Mouse (Mus musculus): ENCODE measurements at regions not wholly inside any gene's neighbourhood (a gene's known extent, or its start where the extent isn't known, plus 50 kb on each side); places are given as distances from the start of the nearest gene placed in this dataset.

- no peak overlapping the region for H3K27ac ChIP-seq
- no peak for ATAC-seq (replicated peaks; ENCODE audit: low FRiP score)
- peaks cover 4% of the 10 kb centered on the region; the same call in 1 of the 2 replicates for H3K4me1 ChIP-seq
- no peak overlapping the region for H3K4me2 ChIP-seq
- H3K9ac ChIP-seq: no peak overlapping the region
- H3K36me3 ChIP-seq: no peaks in the 10 kb centered on the region
- no peak overlapping the region for H3K4me3 ChIP-seq (replicated peaks)
- no peaks in the 10 kb centered on the region for H3K9me3 ChIP-seq (replicated peaks)
- H3K27me3 ChIP-seq: 0 out of 2 replicates have a peak, but pooled peaks cover 6% of the 10 kb centered on the region
- WGBS: 88% methylated on average over 5 of the region's 5 CpGs
Measured at GRCm38 (mm10) chr16:93431316-93431715, 172.5 kb downstream of the Setd4 start.

DNA sequence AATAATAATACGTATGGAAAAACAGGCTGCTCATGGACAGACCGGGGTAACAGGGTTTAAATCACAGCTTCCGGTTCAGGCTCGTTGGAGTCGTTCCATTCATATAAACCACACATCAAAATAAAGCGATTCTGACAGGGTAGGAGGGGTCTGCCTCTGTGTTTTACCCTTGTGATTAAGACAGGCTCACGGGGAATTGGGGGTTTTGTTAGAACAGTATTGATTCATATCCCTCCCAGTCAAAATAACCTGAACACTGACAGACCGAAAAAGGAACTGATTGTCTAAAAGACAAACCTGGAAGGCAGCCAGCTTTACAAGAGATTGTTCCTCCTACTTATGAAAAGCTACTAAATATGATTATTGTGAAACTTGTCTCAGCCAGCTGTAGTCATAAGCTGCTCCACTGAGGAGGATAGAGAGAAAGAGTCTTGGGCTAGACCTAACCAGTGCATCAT is 174.5 kb downstream of the Setd4 start:
- H3K36me3 ChIP-seq: no peaks in the 10 kb centered on the region
- ATAC-seq (replicated peaks; ENCODE audit: low FRiP score): no peak
- H3K27me3 ChIP-seq: 0 out of 2 replicates have a peak, but pooled peaks cover 3% of the 10 kb centered on the region
- H3K4me3 ChIP-seq (replicated peaks): no peak overlapping the region
- no peak overlapping the region for H3K27ac ChIP-seq
- H3K9me3 ChIP-seq (replicated peaks): no peaks in the 10 kb centered on the region
- H3K9ac ChIP-seq: no peak overlapping the region
- H3K4me1 ChIP-seq: peaks cover 4% of the 10 kb centered on the region; the same call in 1 of the 2 replicates
- H3K4me2 ChIP-seq: no peak overlapping the region
- WGBS: 64% methylated on average over 8 of the region's 8 CpGs

DNA sequence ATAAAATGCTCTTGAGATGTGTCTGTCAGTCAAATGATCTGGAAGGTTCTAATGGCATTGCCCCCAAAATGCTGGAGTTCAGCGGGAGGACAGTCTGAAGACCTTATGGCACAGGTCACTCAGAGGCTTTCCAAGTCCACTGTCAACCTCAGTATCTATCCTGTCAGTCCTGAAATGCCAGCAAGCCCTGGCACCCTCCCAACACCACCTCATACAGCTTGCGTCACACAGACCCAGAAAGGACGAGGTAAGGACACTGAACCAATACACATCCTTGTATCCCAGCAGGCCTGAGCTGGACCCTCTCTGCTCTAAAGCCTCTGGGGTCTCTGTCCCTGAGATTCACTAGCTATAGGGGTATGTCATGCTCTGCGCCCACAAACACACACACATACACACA is 176.6 kb downstream of the Setd4 start:
- 90% methylated on average over 4 of the region's 4 CpGs for WGBS
- Histone ChIP-seq H3K27ac (no peak overlapping the region), H3K9me3 (replicated peaks) (no peaks in the 10 kb centered on the region), H3K27me3 (peaks cover 19% of the 10 kb centered on the region; the same call in 1 of the 2 replicates), H3K4me2 (no peak overlapping the region), H3K4me1 (peaks cover 11% of the 10 kb centered on the region), H3K36me3 (no peaks in the 10 kb centered on the region), H3K4me3 (replicated peaks) (no peak overlapping the region), H3K9ac (no peak overlapping the region)
- no peak for ATAC-seq (replicated peaks; ENCODE audit: low FRiP score)

DNA sequence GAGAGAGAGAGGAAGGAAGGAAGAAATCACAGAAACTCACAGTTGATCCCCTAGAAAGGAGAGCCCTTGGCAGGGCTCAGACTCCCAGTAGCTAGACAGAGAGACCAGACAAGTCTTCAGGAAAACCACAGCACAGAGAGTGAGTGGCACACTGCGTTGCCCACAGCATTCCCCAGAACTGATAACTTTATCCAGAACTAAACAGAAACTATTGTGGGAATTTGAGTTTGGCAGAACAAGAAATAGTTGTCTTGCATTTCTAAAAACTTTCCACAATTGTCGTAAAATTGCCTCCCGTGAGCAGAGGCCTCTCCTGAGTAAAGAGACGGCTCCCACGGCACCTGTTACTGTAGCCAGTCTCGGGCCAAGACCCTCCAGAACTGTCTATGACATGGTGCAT is 178.1 kb downstream of the Setd4 start:
- Histone ChIP-seq H3K4me3 (replicated peaks) (no peak overlapping the region), H3K9me3 (replicated peaks) (no peaks in the 10 kb centered on the region), H3K9ac (no peak overlapping the region), H3K36me3 (no peaks in the 10 kb centered on the region), H3K4me1 (peaks cover 11% of the 10 kb centered on the region), H3K4me2 (no peak overlapping the region), H3K27me3 (peaks cover 25% of the 10 kb centered on the region; the same call in 1 of the 2 replicates), H3K27ac (no peak overlapping the region)
- no peak for ATAC-seq (replicated peaks; ENCODE audit: low FRiP score)
- 68% methylated on average over 6 of the region's 6 CpGs for WGBS

DNA sequence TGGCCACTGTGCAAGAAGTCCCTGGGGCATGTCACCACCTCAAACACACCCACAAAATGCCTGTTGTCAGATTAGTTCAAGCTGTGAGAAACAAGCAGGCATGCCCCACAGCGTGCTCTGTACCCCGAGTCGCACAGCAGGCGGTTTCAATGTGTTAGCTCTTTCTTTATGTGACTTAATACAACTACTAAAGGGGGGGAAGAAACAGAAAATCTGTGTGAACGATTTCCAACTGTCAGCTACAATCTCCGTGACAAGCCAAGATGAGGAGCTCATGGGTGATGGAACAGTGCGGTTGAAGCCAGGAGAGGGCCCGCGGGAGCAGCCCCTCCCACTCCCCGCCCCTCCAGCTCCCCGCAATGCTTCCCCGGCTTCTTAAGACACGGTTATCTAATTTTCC is 180.7 kb downstream of the Setd4 start:
- WGBS: 31% methylated on average over 13 of the region's 13 CpGs
- ATAC-seq (replicated peaks; ENCODE audit: low FRiP score): no peak
- H3K4me3 ChIP-seq (replicated peaks): no peak overlapping the region

DNA sequence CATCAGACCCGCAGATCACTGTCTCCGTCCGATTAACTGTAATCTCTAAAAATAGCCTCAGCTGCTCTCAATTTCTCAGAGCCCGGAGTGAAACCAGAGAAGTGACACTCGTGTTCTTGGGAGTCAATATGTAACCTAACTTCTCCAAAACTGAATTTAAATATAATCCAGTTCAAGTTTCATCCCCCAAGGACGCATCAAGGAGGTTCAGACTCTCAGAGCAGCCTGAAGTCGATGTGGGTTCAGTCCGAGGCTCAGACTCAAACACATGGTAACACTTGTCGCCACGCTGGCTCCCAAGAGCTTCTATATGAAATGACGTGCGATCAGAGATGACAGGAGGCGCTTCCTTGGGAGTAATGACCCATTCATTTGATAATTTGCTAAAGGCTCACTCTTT is 181.6 kb downstream of the Setd4 start:
- Histone ChIP-seq H3K27me3 (peaks cover 27% of the 10 kb centered on the region; the same call in 1 of the 2 replicates), H3K9me3 (replicated peaks) (no peaks in the 10 kb centered on the region), H3K36me3 (no peaks in the 10 kb centered on the region), H3K9ac (no peak overlapping the region), H3K4me2 (no peak overlapping the region), H3K4me3 (replicated peaks) (no peak overlapping the region), H3K4me1 (peaks cover 8% of the 10 kb centered on the region), H3K27ac (no peak overlapping the region)
- WGBS: 58% methylated on average over 13 of the region's 13 CpGs
- no peak for ATAC-seq (replicated peaks; ENCODE audit: low FRiP score)

More for the DNA sequence above, 180.7 kb downstream of the Setd4 start:
- no peak overlapping the region for H3K27ac ChIP-seq
- H3K9ac ChIP-seq: no peak overlapping the region
- H3K9me3 ChIP-seq (replicated peaks): no peaks in the 10 kb centered on the region
- H3K4me1 ChIP-seq: peaks cover 7% of the 10 kb centered on the region; the same call in 1 of the 2 replicates
- H3K4me2 ChIP-seq: peak overlapping the region; percentile 46
- no peaks in the 10 kb centered on the region for H3K36me3 ChIP-seq
- peaks cover 27% of the 10 kb centered on the region; the same call in 1 of the 2 replicates for H3K27me3 ChIP-seq

DNA sequence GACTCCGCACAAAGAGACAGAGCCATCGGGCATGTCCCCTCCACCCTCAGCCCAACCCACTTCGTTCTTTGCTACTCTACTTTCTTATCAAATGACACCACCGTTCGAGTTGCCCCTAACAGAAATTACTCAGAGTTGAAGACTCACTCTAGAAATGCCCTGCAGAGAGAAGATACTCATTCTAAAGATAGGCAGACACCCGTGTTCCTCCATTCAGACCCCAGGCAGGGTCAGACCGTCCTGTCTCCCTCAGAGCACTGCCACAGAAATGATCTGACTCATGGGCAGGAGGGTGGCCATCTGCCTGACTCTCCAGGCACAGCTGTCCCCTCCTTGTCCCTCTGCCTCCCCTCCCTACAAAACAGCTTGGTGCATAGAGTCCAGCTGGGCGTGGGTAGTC is 185.6 kb downstream of the Setd4 start:
- H3K27ac ChIP-seq: no peak overlapping the region
- WGBS: 84% methylated on average over 8 of the region's 8 CpGs
- H3K36me3 ChIP-seq: no peaks in the 10 kb centered on the region
- no peak overlapping the region for H3K4me2 ChIP-seq
- no peak overlapping the region for H3K4me3 ChIP-seq (replicated peaks)
- no peak overlapping the region for H3K9ac ChIP-seq
- no peak for ATAC-seq (replicated peaks; ENCODE audit: low FRiP score)
- peaks cover 14% of the 10 kb centered on the region; the same call in 1 of the 2 replicates for H3K27me3 ChIP-seq
- H3K4me1 ChIP-seq: peaks cover 9% of the 10 kb centered on the region
- H3K9me3 ChIP-seq (replicated peaks): no peaks in the 10 kb centered on the region

DNA sequence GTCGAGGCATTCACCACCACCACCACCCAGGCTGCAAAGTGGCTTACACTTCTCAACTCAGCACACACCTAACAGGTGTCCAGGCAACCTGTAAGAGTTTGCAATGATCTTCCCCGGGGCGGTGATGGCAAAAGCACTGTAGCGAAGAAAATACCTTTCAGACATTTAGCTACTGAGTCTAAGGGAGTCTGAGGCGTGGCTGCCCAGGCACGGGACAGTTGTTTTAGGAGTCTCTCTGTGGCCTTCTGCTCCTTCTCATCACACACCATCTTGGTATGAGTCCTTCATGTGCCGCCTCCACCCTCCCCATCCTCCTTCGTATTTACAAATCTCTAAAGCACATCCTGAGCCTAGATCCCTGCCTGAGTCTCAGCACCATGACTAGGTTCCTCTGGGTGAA is 186.0 kb downstream of the Setd4 start:
- WGBS: 77% methylated on average over 8 of the region's 8 CpGs

DNA sequence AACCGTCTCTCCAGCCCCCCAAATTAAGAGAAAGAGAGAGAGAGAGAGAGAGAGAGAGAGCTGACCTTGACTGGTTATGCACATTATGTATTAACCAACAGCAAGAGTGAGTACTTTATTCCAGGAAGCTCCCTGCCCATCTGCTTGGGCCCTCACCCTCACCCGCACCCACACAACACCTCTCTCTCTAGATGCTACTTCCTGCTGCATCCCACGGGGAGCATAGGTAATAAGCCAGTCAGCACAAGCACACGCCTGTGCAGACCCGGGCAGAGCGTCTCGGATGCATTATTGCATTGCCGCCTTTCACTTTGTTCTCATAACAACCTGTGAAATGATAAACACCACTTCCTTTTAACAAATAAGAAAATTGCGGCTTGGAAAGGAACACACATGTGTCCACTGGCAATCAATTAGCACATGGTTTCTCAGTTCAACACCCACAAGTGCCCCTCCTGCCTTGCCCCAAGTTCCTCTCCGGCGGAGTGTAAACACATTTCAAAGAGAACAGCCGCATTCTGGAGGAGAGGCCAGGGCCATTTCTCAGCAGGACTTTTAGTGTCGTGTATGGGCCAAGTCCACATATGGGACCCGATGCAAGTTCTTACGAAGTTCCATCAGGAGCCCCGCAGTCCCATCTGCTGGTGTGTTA is 211.7 kb downstream of the Setd4 start:
- Histone ChIP-seq H3K27ac (no peak overlapping the region), H3K4me1 (peaks cover 6% of the 10 kb centered on the region), H3K9ac (no peak overlapping the region), H3K36me3 (no peaks in the 10 kb centered on the region), H3K9me3 (replicated peaks) (no peaks in the 10 kb centered on the region), H3K27me3 (peaks cover 23% of the 10 kb centered on the region), H3K4me3 (replicated peaks) (no peak overlapping the region), H3K4me2 (peak overlapping the region; percentile 28; the same call in 1 of the 2 replicates)
- no peak for ATAC-seq (replicated peaks; ENCODE audit: low FRiP score)
- WGBS: 27% methylated on average over 16 of the region's 16 CpGs

More for the DNA sequence above, 186.0 kb downstream of the Setd4 start:
- no peak overlapping the region for H3K27ac ChIP-seq
- peaks cover 10% of the 10 kb centered on the region; the same call in 1 of the 2 replicates for H3K27me3 ChIP-seq
- ATAC-seq (replicated peaks; ENCODE audit: low FRiP score): no peak
- H3K9me3 ChIP-seq (replicated peaks): no peaks in the 10 kb centered on the region
- no peaks in the 10 kb centered on the region for H3K36me3 ChIP-seq
- no peak overlapping the region for H3K9ac ChIP-seq
- H3K4me1 ChIP-seq: peaks cover 5% of the 10 kb centered on the region
- no peak overlapping the region for H3K4me2 ChIP-seq
- no peak overlapping the region for H3K4me3 ChIP-seq (replicated peaks)

DNA sequence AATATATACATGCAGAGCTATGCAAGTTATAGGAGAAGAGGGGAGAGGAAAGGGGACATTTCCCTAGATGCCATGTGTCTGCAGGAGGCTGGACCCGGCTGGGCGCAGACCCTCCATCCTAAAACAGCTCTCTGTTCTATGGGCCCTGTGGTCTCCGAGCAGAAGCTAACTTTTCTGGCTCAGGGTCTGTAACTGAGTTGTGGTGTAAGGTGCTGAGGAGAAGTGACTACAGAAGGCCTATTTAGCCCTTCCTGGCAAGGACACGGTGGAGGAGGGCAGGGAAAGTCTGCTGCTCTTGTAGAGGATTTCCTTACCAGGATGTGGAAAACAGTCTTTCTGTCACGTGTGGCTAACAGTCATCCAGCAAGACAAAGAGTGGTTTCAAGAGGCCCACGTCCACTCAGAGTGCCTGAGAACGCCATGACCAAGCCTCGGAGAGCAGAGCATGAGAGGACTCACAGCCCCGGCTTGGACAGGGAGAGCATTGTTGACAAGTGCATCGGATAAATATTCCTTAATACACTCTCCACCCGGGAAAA is 216.2 kb downstream of the Setd4 start:
- Histone ChIP-seq H3K4me3 (replicated peaks) (no peak overlapping the region), H3K36me3 (no peaks in the 10 kb centered on the region), H3K9me3 (replicated peaks) (no peaks in the 10 kb centered on the region), H3K4me2 (no peak overlapping the region), H3K27me3 (peaks cover 24% of the 10 kb centered on the region; the same call in 1 of the 2 replicates), H3K4me1 (peaks cover 6% of the 10 kb centered on the region), H3K9ac (no peak overlapping the region), H3K27ac (no peak overlapping the region)
- WGBS: 74% methylated on average over 11 of the region's 11 CpGs
- no peak for ATAC-seq (replicated peaks; ENCODE audit: low FRiP score)

DNA sequence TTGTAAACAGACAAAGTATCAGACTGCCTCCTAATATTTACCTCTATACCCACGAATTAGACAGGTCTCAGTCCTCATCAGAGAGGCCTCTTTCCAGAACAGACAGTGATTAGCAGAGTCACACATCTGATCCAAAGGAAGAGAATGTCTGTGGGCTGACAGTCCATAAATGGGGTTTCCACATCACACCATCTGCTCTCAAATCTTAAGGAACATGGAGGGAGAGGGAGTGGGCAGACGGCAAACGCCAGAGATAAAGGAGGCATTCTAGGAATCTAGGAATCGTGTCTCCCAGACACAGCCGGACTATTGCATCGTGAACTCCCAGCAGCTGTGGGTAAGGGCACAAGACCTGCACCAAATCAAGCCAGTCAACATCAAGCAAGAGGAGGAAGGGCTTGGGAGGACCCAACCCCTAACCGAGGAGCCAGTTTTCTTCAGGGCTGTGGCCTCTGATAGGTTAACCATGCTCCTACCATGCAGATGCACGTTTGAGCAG is 219.8 kb downstream of the Setd4 start:
- Histone ChIP-seq H3K36me3 (no peaks in the 10 kb centered on the region), H3K9ac (no peak overlapping the region), H3K9me3 (replicated peaks) (no peaks in the 10 kb centered on the region), H3K27me3 (peaks cover 15% of the 10 kb centered on the region; the same call in 1 of the 2 replicates), H3K27ac (no peak overlapping the region), H3K4me3 (replicated peaks) (no peak overlapping the region), H3K4me1 (peaks cover 7% of the 10 kb centered on the region), H3K4me2 (no peak overlapping the region)
- ATAC-seq (replicated peaks; ENCODE audit: low FRiP score): no peak
- 69% methylated on average over 8 of the region's 8 CpGs for WGBS

DNA sequence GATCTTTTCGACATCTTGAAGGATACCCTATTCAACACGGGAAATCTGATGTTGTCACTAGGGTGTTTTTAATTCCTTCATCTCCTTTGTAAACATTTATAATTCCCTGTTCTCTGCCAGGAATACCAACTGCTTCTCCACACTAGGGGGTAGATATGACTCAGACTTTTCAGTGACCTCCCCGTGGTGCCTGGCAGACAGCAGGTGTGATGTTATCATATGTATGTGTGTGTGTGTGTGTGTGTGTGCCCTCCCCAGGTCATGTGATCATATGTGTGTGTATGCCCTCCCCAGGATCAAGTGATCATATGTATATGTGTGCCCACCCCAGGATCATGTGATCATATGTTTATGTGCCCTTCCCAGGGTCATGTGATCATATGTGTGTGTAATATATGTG is 220.9 kb downstream of the Setd4 start:
- no peak overlapping the region for H3K27ac ChIP-seq
- peaks cover 7% of the 10 kb centered on the region for H3K4me1 ChIP-seq
- no peaks in the 10 kb centered on the region for H3K36me3 ChIP-seq
- WGBS: 92% methylated on average over 3 of the region's 3 CpGs
- H3K9me3 ChIP-seq (replicated peaks): no peaks in the 10 kb centered on the region
- H3K27me3 ChIP-seq: peaks cover 17% of the 10 kb centered on the region; the same call in 1 of the 2 replicates
- no peak overlapping the region for H3K9ac ChIP-seq
- H3K4me2 ChIP-seq: no peak overlapping the region
- no peak overlapping the region for H3K4me3 ChIP-seq (replicated peaks)
- ATAC-seq (replicated peaks; ENCODE audit: low FRiP score): no peak

All from kidney, embryonic 15.5 days (tissue).